Mouse (Mus musculus): ENCODE data around the gene Sync. TPM values are rescaled to one million over a fixed set of nuclear protein-coding genes. Genes with fewer than 3 reads are reported as not detected.

Sync gene
- polyA plus RNA-seq, 1 experiment from 2014 or later, result 0.13 TPM

DNA sequence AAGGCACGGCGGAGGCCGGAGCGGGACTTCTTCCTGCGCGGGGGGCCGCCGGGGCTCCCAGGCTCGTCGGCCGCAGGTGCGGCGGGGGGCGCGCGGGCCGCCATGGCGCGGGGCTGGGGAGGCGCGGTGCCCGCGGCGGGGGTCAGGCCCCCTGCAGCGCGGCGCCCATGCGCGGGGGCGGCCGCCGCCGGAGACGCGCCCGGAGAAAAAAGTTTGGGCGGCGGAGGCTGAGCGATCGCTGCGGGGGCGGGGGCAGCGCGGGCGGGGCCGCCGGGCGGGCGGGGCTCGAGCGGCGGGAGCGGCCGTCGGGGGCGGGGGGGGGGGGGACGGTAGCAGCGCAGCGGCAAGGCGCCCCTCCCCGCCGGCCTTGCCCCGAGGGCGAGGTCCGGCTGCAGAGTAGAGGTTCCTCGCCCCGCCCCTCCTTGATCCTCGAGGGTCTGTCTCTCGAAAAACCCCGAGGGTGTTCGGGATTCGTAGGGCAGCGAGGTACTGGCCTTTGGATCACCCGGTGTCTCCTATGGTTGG is 39.1 kb upstream of the Sync start:
- under 1% methylated on average over 43 of the region's 74 CpGs for WGBS (ENCODE audit: insufficient replicate concordance)
- no peak for DNase-seq
- H3K36me3 ChIP-seq, result no peaks in the 10 kb centered on the region
- peak overlapping the region; percentile 69 for H3K4me3 ChIP-seq (replicated peaks)
- peak overlapping the region; percentile 98 for H3K4me2 ChIP-seq
- no peak for ATAC-seq (ENCODE audit: low read depth)
- no peak overlapping the region for H3K27ac ChIP-seq
- peaks cover 57% of the 10 kb centered on the region for H3K4me1 ChIP-seq (replicated peaks)
- H3K9ac ChIP-seq, result peak overlapping the region; percentile 76
- H3K27me3 ChIP-seq, result peaks cover 87% of the 10 kb centered on the region
- no peaks in the 10 kb centered on the region for H3K9me3 ChIP-seq (replicated peaks)

DNA sequence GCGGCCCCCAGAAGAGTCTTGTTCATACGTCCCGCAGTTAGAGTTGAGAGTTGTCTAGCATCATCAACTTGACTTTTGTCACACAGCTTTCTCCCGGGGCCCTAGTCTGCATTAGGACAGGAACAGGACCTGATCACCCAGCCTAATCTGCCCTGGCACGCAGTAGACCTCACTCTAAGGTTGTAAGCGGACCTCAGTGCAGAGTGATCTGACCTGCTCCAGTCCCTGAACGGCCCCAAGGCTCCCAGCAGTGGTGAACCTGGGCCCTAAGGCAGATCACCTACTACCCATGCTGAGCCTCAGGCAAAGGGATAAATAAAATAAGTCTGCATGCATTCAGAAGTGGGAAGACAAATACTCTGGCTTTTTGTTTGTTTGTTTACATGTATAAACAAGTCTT is 38.1 kb upstream of the Sync start:
- ATAC-seq (ENCODE audit: low read depth), result no peak
- H3K9me3 ChIP-seq (replicated peaks), result no peaks in the 10 kb centered on the region
- H3K27ac ChIP-seq, result no peak overlapping the region
- no peak overlapping the region for H3K4me2 ChIP-seq
- H3K4me1 ChIP-seq (replicated peaks), result peaks cover 56% of the 10 kb centered on the region
- WGBS (ENCODE audit: insufficient replicate concordance), result 35% methylated on average over 7 of the region's 7 CpGs
- no peaks in the 10 kb centered on the region for H3K36me3 ChIP-seq
- H3K9ac ChIP-seq, result no peak overlapping the region
- peaks cover 85% of the 10 kb centered on the region for H3K27me3 ChIP-seq
- no peak for DNase-seq
- H3K4me3 ChIP-seq (replicated peaks), result no peak overlapping the region

- no peaks in the 10 kb centered on the region for H3K9me3 ChIP-seq (replicated peaks)
- WGBS (ENCODE audit: insufficient replicate concordance), result 38% methylated on average over 15 of the region's 15 CpGs
- no peaks in the 10 kb centered on the region for H3K36me3 ChIP-seq
- H3K27ac ChIP-seq, result no peak overlapping the region; the same call in none of the 2 replicates
- H3K4me2 ChIP-seq, result peak overlapping the region; percentile 41
- H3K4me1 ChIP-seq (replicated peaks), result peaks cover 46% of the 10 kb centered on the region
- no peak overlapping the region for H3K4me3 ChIP-seq (replicated peaks)
- H3K27me3 ChIP-seq, result peaks cover 69% of the 10 kb centered on the region
- ATAC-seq (ENCODE audit: low read depth), result peak; percentile 39; the same call in 1 of the 2 replicates
- no peak for DNase-seq
- H3K9ac ChIP-seq, result no peak overlapping the region; the same call in 1 of the 2 replicates
Measured at GRCm38 (mm10) chr4:129250759-129251481, 36.5 kb upstream of the Sync start.

GRCm38 (mm10) chr4:129251482-129252125 is 35.8 kb upstream of the Sync start:
- peaks cover 62% of the 10 kb centered on the region for H3K27me3 ChIP-seq
- 12% methylated on average over 15 of the region's 15 CpGs for WGBS (ENCODE audit: insufficient replicate concordance)

GRCm38 (mm10) chr4:129252492-129252891 is 34.9 kb upstream of the Sync start:
- DNase-seq (no peak), ATAC-seq (ENCODE audit: low read depth) (no peak)
- no peaks in the 10 kb centered on the region for H3K9me3 ChIP-seq (replicated peaks)
- H3K27me3 ChIP-seq, result peaks cover 53% of the 10 kb centered on the region
- no peak overlapping the region for H3K4me3 ChIP-seq (replicated peaks)
- H3K27ac ChIP-seq, result no peak overlapping the region
- H3K4me1 ChIP-seq (replicated peaks), result peaks cover 48% of the 10 kb centered on the region
- no peak overlapping the region for H3K9ac ChIP-seq
- WGBS (ENCODE audit: insufficient replicate concordance), result 79% methylated on average over 2 of the region's 2 CpGs
- H3K36me3 ChIP-seq, result no peaks in the 10 kb centered on the region
- no peak overlapping the region for H3K4me2 ChIP-seq

More at GRCm38 (mm10) chr4:129251482-129252125, 35.8 kb upstream of the Sync start:
- H3K4me2 ChIP-seq, result peak overlapping the region; percentile 41
- H3K27ac ChIP-seq, result no peak overlapping the region; the same call in none of the 2 replicates
- ATAC-seq (ENCODE audit: low read depth) (0 out of 2 replicates have a peak, but pooled peaks have one; percentile 6), DNase-seq (no peak)
- H3K36me3 ChIP-seq, result no peaks in the 10 kb centered on the region
- H3K9ac ChIP-seq, result no peak overlapping the region; the same call in 1 of the 2 replicates
- no peaks in the 10 kb centered on the region for H3K9me3 ChIP-seq (replicated peaks)
- H3K4me3 ChIP-seq (replicated peaks), result no peak overlapping the region
- H3K4me1 ChIP-seq (replicated peaks), result peaks cover 49% of the 10 kb centered on the region

DNA sequence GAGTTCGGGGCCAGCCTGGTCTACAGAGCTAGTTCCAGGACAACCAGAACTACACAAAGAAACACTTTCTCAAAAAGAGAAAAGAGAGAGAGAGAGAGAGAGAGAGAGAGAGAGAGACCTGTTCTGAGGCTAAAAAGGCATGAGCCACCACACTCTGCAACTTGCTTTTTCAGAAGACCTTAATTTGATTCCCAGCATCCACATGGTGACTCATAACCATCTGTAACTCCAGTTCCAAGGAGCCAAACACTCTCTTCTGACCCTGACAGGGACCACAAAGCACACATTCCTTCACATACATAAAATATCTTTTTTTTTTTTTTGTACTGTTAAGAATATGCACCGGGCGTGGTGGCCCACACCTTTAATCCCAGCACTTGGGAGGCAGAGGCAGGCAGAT is 32.8 kb upstream of the Sync start:
- Histone ChIP-seq H3K36me3 (no peaks in the 10 kb centered on the region), H3K9ac (no peak overlapping the region), H3K9me3 (replicated peaks) (no peaks in the 10 kb centered on the region), H3K4me2 (no peak overlapping the region), H3K27me3 (peaks cover 32% of the 10 kb centered on the region), H3K27ac (no peak overlapping the region), H3K4me3 (replicated peaks) (no peak overlapping the region), H3K4me1 (replicated peaks) (peaks cover 31% of the 10 kb centered on the region)
- WGBS (ENCODE audit: insufficient replicate concordance), result 72% methylated on average over 3 of the region's 3 CpGs
- ATAC-seq (ENCODE audit: low read depth) (no peak), DNase-seq (no peak)

- peak; percentile 76 for ATAC-seq (ENCODE audit: low read depth)
- peak overlapping the region; percentile 29 for H3K4me2 ChIP-seq
- WGBS (ENCODE audit: insufficient replicate concordance), result 22% methylated on average over 8 of the region's 8 CpGs
- no peaks in the 10 kb centered on the region for H3K9me3 ChIP-seq (replicated peaks)
- H3K27ac ChIP-seq, result no peak overlapping the region
- H3K36me3 ChIP-seq, result no peaks in the 10 kb centered on the region
- peaks cover 11% of the 10 kb centered on the region for H3K27me3 ChIP-seq
- peak; percentile 61 for DNase-seq
- no peak overlapping the region for H3K4me3 ChIP-seq (replicated peaks)
- no peak overlapping the region for H3K9ac ChIP-seq
- H3K4me1 ChIP-seq (replicated peaks), result peaks cover 23% of the 10 kb centered on the region
Measured at GRCm38 (mm10) chr4:129256450-129257380, 30.7 kb upstream of the Sync start.

GRCm38 (mm10) chr4:129259101-129259500 is 28.3 kb upstream of the Sync start:
- Histone ChIP-seq H3K27me3 (no peaks in the 10 kb centered on the region; the same call in 1 of the 2 replicates), H3K4me2 (no peak overlapping the region), H3K27ac (no peak overlapping the region), H3K9me3 (replicated peaks) (no peaks in the 10 kb centered on the region), H3K9ac (no peak overlapping the region), H3K4me1 (replicated peaks) (peaks cover 35% of the 10 kb centered on the region), H3K36me3 (no peaks in the 10 kb centered on the region), H3K4me3 (replicated peaks) (no peak overlapping the region)
- WGBS (ENCODE audit: insufficient replicate concordance), result 82% methylated on average over 4 of the region's 4 CpGs
- ATAC-seq (ENCODE audit: low read depth), result no peak
- DNase-seq, result no peak

- Histone ChIP-seq H3K4me3 (replicated peaks) (no peak overlapping the region), H3K27ac (peak overlapping the region; percentile 31; the same call in 1 of the 2 replicates), H3K4me1 (replicated peaks) (peaks cover 38% of the 10 kb centered on the region), H3K27me3 (no peaks in the 10 kb centered on the region; the same call in 1 of the 2 replicates), H3K36me3 (no peaks in the 10 kb centered on the region), H3K4me2 (no peak overlapping the region), H3K9me3 (replicated peaks) (no peaks in the 10 kb centered on the region), H3K9ac (no peak overlapping the region)
- no peak for DNase-seq
- ATAC-seq (ENCODE audit: low read depth), result no peak
- 32% methylated on average over 6 of the region's 6 CpGs for WGBS (ENCODE audit: insufficient replicate concordance)
Measured at GRCm38 (mm10) chr4:129260678-129261077, 26.7 kb upstream of the Sync start.

DNA sequence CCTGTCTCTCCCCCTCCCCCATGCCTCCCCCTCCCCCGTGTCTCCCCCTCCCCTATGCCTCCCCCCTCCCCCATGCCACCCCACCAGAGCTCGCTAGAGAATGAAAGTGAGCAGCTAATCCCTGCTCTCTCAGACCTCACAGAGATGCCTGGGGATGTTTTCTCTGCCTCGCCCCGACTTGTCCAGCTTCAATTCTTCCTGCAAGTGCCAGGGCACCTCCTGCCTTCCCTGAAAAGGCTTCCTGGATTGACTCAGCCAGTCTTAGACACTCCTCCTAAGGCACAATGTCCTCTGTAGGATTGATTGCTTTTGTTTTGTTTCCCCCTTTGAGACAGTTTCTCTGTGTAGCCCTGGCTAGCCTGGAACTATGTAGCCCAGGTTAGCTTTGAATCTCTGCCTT is 26.2 kb upstream of the Sync start, which contains the start of gene C77080:
C77080 (minus strand) TSS at position 209 of the 400 bp plus-strand sequence.
- DNase-seq (no peak), ATAC-seq (ENCODE audit: low read depth) (no peak)
- Histone ChIP-seq H3K27me3 (no peaks in the 10 kb centered on the region; the same call in 1 of the 2 replicates), H3K9me3 (replicated peaks) (no peaks in the 10 kb centered on the region), H3K4me1 (replicated peaks) (peaks cover 38% of the 10 kb centered on the region), H3K9ac (no peak within 1 kb of the TSS), H3K4me2 (no peak within 1 kb of the TSS), H3K4me3 (replicated peaks) (no peak within 1 kb of the TSS), H3K27ac (peak within 1 kb of the TSS; percentile 31; the same call in 1 of the 2 replicates), H3K36me3 (no peaks in the 10 kb centered on the region)
- WGBS (ENCODE audit: insufficient replicate concordance), result 33% methylated on average over 3 of the region's 4 CpGs

Measured in liver, embryonic 13.5 days (tissue).